Mouse (Mus musculus) G1E (cell line): ENCODE results near the gene Tusc2.

ENCODE experiments used
- CTCF ChIP-seq: IDR thresholded peaks from 2 replicates; pipeline ENCODE4 v1.5.1; 2012; ENCODE audit warnings: low read depth, low read length, inconsistent platforms, mixed read lengths
- GATA1 ChIP-seq: IDR thresholded peaks from 2 replicates; pipeline ENCODE4 v1.6.1; 2012; ENCODE audit warnings: borderline replicate concordance, low read length, inconsistent platforms, mixed read lengths

DNA sequence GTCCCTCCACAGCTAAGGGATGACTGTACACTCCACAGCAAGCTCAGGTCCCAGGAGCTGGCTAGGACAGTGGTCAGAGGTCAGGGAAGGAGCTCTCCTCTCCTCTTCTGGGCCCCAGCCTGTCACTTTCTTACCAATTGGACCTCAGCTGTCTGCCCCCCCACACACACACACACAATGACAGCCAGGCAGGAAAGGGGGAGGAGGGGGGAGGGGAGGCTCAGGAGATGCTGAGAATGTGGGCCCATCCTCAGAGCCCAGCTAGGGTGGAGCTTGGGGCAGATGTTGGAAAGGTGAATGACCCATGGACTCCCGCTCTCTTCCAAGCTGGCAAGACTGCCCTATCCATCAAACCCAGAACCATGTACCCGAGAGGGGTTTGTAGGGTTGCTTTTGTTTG, 44.0 kb downstream of the Tusc2 start:
- TF ChIP-seq CTCF (no peak), GATA1 (no peak)
